Mouse (Mus musculus) retina, adult 2 months (tissue): ENCODE measurements around the gene Fbxo41.
"Not testable (repeated sequence)": the region's sequence is repeated elsewhere in the genome, so short reads cannot be mapped to it uniquely, and the experiment has no call there.

Experiments used
- DNase-seq: peaks from one replicate; pipeline ENCODE4 v3.0.0-alpha.2; 2012; ENCODE audit warnings: low read depth, low spot score

The Fbxo41 gene

DNA sequence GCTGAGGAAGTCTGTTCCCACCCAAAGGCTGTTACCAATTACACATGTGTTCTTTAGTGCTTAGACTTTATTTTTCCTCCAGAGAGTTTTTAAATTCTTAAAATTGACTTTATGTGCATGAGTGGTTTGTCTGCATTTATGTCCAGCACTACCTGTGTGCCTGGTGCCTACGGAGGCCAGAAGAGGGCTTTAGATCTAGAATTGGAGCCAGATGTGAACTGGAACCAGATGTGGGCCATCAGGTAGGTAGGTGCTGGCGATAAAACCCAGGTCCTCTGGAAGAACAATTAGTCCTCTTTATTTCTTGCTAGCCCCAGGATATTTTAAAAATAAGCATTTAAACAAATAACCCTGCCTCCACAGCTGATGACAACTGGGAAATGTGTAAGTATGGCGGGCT, 11.2 kb downstream of the Fbxo41 start:
- no peak for DNase-seq

DNA sequence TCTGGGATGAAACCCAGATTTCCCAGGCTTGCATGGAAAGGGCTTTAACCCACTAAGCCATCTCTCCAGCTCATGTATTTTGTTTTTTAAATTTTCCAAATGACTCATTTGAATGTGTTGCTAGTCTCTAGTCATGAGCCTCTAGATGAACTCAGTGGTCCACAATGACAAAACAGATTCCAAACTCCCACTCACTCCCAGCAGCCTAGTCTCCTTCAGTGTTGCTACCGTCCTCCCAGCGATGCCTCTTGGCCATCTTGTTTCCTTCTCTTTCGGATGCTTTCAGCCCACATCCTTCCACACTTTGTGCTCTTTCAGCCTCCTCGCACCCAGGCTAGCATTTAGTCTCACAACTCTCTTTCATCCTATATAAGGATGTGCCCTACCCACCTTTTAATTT, 12.5 kb downstream of the Fbxo41 start:
- DNase-seq: no peak

GRCm38 (mm10) chr6:85489717-85490116, 13.1 kb downstream of the Fbxo41 start:
- no peak for DNase-seq

DNA sequence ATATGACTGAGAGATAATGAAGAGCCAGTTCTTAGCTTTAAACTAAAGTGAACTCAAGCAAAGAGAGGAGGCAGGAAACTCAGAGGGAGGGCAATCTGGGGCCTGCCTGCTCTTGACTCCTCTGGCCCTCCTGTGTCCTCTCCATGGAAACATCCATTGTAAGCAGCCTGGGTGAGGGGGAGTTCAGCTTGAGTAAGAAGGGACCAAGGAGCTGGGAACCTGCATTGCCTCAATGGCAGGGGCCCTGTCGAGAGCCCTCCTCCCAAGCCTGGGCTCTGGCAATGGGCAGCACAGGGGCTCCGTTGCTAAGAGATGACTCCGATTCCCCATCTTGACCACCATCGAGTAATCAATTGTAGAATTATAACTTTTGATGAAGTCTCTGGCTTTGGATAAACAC, 14.3 kb downstream of the Fbxo41 start:
- DNase-seq: no peak

GRCm38 (mm10) chr6:85485738-85486137, 17.1 kb downstream of the Fbxo41 start:
- DNase-seq: no peak

GRCm38 (mm10) chr6:85483843-85484721, 18.7 kb downstream of the Fbxo41 start:
- DNase-seq: no peak

GRCm38 (mm10) chr6:85480685-85481084, 22.1 kb downstream of the Fbxo41 start:
- no peak for DNase-seq

- DNase-seq: no peak
These were observed 22.8 kb downstream of the Fbxo41 start for GRCm38 (mm10) chr6:85479979-85480378.

DNA sequence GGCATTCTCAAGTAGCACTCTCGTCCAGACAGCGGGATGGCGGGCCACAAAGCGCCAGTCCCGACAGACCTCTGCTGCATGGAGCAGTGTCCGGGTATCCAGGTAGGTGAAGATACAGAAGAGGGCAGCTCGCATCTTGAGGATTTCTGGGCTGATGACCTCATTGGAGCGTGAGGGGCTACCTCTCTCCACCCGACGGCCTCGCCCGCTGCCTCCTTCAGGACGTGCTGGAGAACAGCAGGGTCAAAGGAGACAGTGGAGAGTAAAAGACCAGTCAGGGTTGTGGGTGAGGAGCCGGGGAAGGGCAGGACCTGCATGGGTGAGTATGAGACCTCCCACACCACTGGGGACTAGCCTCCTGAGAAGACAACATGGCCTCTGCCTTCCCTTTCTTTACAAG, 24.4 kb downstream of the Fbxo41 start:
- DNase-seq: no peak

GRCm38 (mm10) chr6:85477366-85477917, 25.4 kb downstream of the Fbxo41 start:
- no peak for DNase-seq

GRCm38 (mm10) chr6:85475581-85475980, 27.2 kb downstream of the Fbxo41 start:
- no peak for DNase-seq

DNA sequence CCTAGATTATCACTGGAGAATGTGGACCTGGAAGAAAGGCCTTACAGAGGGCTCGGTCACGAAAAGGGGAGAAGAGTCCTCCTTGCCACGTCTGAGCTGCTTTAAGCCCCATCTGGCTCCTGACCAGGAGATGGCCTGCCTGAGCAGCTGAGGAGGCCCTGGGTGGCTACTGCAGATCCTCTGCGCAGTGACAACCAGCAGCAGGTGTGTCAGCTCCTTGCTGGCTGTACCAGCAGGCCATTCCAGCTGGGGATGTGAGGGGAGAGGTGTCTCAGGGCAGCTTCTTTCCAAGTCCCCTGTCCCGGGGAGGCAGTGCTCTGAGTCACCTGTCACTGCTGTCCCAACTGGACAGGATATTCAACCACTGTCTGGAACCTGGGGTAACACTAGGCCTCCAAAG, 30.3 kb downstream of the Fbxo41 start:
- DNase-seq: no peak

DNA sequence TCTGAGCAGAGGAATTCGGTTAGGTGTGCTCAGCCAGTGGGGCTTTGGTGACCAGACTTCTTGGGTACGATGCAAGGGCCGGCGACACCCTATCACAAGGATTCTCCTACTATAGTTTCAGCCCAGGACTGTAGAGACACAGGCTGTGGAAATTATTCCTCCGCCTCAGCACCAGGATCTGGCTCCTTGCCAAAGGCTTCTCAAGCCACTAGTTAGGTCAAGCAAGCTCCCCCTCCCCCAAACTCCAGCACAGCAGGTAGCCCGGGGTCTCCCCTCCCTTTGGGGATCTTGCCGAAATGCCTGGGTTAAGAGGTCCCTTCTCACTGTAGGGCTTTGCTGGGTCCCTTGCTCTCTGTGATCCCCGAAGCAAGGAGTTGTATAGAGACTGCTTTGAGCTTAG, 30.8 kb downstream of the Fbxo41 start:
- no peak for DNase-seq

- no peak for DNase-seq
These were observed 32.9 kb downstream of the Fbxo41 start for GRCm38 (mm10) chr6:85469660-85470430.

GRCm38 (mm10) chr6:85465381-85465780, 37.4 kb downstream of the Fbxo41 start:
- DNase-seq: no peak

DNA sequence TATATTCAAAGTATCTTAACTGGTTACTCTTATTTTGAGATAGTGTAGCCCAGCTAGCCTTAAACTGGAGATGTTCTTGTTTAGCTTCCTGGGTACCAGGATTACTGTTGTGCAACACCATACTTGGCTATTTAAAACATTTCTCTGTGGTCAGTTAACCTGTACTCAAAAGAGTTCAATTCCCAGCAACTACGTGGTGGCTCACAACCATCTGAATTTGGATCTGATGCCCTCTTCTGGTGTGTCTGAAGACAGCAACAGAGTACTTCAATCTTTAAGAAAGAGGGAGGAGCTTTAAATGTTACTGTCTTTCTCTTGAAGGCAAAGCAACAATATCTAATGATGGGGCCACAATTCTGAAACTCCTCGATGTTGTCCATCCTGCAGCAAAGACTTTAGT, 43.2 kb downstream of the Fbxo41 start:
- no peak for DNase-seq

DNA sequence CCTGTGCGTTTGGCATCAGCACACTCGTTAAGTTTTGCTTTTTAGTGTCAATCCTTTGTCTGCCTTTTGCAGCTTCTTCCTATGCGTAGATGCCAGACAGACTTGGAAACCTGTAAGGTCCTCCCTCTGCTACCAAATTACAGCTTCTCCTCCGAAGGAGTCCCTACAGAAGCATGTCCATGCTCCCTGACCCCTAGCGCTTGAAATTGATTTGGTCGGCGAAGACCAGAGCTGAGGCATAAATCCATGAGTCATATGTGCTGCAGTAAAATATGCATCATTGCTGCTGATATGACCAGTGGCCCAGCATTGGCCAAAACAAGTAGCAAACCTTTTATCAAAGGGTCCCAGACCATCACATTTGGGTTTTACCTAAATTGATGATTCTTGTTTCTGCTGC, 50.0 kb downstream of the Fbxo41 start:
- no peak for DNase-seq

DNA sequence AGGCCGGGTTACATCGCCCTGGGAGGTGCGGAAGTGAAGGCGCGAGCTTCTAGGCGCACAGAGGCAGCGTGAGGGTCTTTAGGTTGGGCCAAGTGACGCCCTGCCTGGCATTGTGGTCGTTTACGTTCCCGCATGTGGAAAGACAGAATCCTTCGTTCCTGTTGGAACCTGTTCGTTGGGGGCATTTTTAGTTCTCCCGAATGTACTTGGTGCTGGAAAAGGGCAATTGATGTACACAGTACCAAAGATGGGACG, 50.5 kb downstream of the Fbxo41 start:
- DNase-seq: no peak

GRCm38 (mm10) chr6:85451664-85452410, 51.0 kb downstream of the Fbxo41 start, which contains the start of gene Pradc1:
Pradc1 (minus strand) TSS chr6:85451970.
- DNase-seq: peak; percentile 94

DNA sequence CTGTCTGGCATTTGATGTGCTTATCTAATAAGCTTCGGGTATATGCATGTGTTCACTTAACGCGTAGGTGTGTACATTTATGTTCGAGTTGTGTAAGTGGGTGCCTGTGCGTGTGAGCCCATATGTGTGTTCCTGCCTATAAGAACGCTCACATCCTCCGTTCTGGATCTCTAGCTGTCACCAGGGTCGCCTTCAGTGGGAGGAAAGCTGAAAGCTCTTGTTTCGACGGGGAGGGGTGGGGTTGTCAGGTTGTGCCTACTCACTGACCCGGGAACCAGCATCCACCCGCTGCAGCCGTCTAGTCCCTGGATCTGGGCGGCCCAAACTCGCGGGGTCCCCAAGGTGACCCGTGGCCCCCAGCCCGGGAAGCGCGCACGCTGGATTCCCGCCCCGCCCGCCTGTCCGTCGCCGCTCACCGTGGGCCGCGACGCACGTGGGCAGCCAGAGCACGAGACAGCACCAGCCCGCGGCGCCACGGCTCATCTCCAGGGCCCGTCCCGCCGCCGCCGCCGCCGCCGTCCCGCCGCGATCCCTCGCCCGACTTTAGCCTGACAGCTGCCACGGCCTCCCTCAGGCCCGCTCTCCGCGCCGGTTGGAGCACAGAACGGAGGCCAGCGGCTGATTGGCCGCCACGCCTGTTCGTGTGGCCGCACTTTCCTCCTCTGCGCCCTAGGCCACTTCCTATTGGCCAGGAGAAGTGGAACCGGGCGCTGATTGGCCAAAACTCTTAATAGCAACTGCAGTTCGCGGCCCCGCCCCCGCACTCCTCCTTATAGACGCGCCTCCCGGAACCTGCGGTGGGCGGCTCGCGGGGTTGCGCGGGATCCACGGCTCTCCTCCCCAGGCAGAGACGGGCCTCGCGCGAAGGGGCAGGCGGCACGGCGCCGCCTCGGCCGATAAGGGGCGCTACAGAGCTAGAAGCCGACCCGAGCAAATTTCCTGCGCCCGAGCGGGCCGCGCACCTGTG, 51.8 kb downstream of the Fbxo41 start, which contains the start of gene Cct7:
Gene Cct7, plus strand, starts transcription at position 818 of the 967 bp plus-strand sequence.
- peak; percentile 98 for DNase-seq

DNA sequence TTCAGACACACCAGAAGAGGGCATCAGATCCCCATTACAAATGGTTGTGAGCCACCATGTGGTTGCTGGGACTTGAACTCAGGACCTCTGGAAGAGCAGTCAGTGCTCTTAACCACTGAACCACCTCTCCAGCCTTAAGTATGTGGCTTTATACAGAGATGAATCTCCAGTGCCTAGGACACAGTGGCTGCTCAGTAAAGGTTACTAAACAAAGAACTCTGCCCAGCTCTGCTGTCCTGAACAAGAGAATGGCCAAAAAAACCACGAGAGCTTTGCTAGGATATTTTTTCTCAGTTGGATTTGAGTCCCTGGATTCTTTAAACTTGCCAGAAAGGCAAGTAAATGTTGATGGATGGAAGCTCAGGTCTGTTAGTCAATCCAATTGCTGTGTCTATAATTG, 52.7 kb downstream of the Fbxo41 start:
- not testable (repeated sequence) for DNase-seq
